Mouse (Mus musculus): ENCODE data around the gene Dhps. TPM values are rescaled to one million over a fixed set of nuclear protein-coding genes. Genes with fewer than 3 reads are reported as not detected.

Dhps gene
- polyA plus RNA-seq, 2 experiments, result 44.9 to 47.7 TPM

DNA sequence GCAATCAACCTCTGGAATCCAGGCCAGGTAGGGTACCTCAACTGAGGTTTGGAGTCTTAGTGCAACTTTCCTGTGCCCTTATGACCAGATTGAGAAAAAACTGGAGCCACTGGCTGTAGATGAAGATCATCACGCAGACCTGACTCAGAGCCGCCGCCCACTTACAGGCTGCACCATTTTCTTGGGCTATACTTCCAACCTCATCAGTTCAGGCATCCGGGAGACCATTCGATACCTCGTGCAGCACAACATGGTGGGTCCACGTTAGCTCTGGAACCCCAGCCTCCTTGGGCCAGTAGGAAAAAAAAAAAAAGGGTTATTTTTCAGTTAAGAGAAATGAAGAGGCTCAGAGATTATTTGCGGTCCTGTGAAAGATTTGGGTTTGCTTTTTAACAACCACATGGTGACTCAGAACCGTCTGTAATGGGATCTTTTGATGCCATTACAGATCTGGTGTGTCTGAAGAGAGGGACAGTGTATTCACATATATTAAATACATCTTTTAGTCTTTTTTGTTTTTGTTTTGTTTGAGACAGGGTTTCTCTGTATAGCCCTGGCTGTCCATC, 890 bp downstream of the Dhps start:
- Histone ChIP-seq H3K4me3 (replicated peaks; ENCODE audit: low read length) (peak overlapping the region; percentile 82), H3K9me3 (ENCODE audit: control insufficient read depth, low read length) (no peaks in the 10 kb centered on the region), H3K27me3 (ENCODE audit: control insufficient read depth, insufficient read depth, low read length) (no peaks in the 10 kb centered on the region), H3K4me1 (ENCODE audit: control insufficient read depth, insufficient read depth, low read length) (peaks cover 10% of the 10 kb centered on the region), H3K9ac (ENCODE audit: low read depth, low read length, severe bottlenecking) (peak overlapping the region; percentile 80), H3K36me3 (ENCODE audit: control insufficient read depth, insufficient read depth, low read length) (peaks cover 47% of the 10 kb centered on the region), H3K27ac (replicated peaks; ENCODE audit: low read depth, low read length) (peak overlapping the region; percentile 89), H3K4me2 (replicated peaks; ENCODE audit: low read depth, low read length, severe bottlenecking) (peak overlapping the region; percentile 72)
- TF ChIP-seq POLR2A (IDR thresholded peaks at IDR 0.05; ENCODE audit: borderline replicate concordance, extremely low read depth, insufficient read depth, insufficient read length), result no peak
- 32% methylated on average over 9 of the region's 9 CpGs for WGBS
- DNase-seq (ENCODE audit: low spot score) (no peak), ATAC-seq (ENCODE audit: low FRiP score, low read depth) (no peak)

DNA sequence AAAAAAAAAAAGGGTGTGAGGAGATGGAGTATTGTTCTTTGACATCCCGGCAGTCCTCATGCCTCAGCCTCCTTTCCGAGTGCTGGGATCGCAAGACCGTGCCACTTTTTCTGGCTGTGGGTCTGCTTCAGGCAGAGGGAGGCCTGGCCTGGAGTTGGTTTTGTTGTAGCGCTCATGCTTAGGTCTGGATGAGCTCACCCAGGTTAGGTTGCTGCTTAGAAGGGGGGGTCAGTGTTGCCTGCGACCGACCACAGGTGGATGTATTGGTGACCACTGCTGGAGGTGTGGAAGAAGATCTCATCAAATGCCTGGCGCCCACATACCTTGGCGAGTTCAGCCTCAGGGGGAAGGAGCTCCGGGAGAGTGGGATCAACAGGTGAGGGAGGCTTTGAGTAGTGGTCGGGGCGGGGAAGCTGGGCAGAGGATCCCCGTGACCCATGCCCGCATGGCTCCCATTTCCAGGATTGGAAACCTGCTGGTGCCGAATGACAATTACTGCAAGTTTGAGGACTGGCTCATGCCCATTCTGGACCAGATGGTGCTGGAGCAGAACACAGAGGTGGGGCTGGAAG, 1.6 kb downstream of the Dhps start:
- Histone ChIP-seq H3K4me2 (replicated peaks; ENCODE audit: low read depth, low read length, severe bottlenecking) (no peak overlapping the region), H3K27ac (replicated peaks; ENCODE audit: low read depth, low read length) (no peak overlapping the region), H3K9ac (ENCODE audit: low read depth, low read length, severe bottlenecking) (no peak overlapping the region), H3K27me3 (ENCODE audit: control insufficient read depth, insufficient read depth, low read length) (no peaks in the 10 kb centered on the region), H3K36me3 (ENCODE audit: control insufficient read depth, insufficient read depth, low read length) (peaks cover 47% of the 10 kb centered on the region), H3K9me3 (ENCODE audit: control insufficient read depth, low read length) (no peaks in the 10 kb centered on the region), H3K4me1 (ENCODE audit: control insufficient read depth, insufficient read depth, low read length) (peaks cover 10% of the 10 kb centered on the region), H3K4me3 (replicated peaks; ENCODE audit: low read length) (no peak overlapping the region)
- DNase-seq (ENCODE audit: low spot score) (no peak), ATAC-seq (ENCODE audit: low FRiP score, low read depth) (no peak)
- 92% methylated on average over 15 of the region's 15 CpGs for WGBS
- TF ChIP-seq POLR2A (IDR thresholded peaks at IDR 0.05; ENCODE audit: borderline replicate concordance, extremely low read depth, insufficient read depth, insufficient read length), result no peak

DNA sequence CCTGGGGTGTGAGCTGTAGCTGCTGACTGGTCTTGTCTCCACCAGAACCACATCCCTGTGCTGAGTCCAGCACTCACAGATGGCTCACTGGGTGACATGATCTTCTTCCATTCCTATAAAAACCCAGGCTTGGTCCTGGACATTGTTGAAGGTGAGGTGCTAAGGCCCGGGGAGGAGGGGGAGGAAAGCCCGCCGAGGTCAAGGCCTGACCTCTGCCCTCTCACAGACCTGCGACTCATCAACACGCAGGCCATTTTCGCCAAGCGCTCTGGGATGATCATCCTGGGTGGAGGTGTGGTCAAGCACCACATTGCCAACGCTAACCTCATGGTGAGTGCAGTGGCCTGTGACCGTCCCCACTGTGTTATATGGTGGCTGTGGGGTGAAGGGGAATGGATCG, 2.6 kb downstream of the Dhps start:
- no peak overlapping the region for H3K27ac ChIP-seq (replicated peaks; ENCODE audit: low read depth, low read length)
- no peaks in the 10 kb centered on the region for H3K9me3 ChIP-seq (ENCODE audit: control insufficient read depth, low read length)
- DNase-seq (ENCODE audit: low spot score), result no peak
- no peak for TF ChIP-seq POLR2A (IDR thresholded peaks at IDR 0.05; ENCODE audit: borderline replicate concordance, extremely low read depth, insufficient read depth, insufficient read length)
- H3K4me1 ChIP-seq (ENCODE audit: control insufficient read depth, insufficient read depth, low read length), result peaks cover 10% of the 10 kb centered on the region
- ATAC-seq (ENCODE audit: low FRiP score, low read depth), result no peak
- H3K4me3 ChIP-seq (replicated peaks; ENCODE audit: low read length), result no peak overlapping the region
- H3K36me3 ChIP-seq (ENCODE audit: control insufficient read depth, insufficient read depth, low read length), result peaks cover 48% of the 10 kb centered on the region
- no peak overlapping the region for H3K4me2 ChIP-seq (replicated peaks; ENCODE audit: low read depth, low read length, severe bottlenecking)
- WGBS, result 84% methylated on average over 10 of the region's 10 CpGs
- H3K9ac ChIP-seq (ENCODE audit: low read depth, low read length, severe bottlenecking), result no peak overlapping the region
- H3K27me3 ChIP-seq (ENCODE audit: control insufficient read depth, insufficient read depth, low read length), result no peaks in the 10 kb centered on the region

GRCm38 (mm10) chr8:85074617-85075016, 3.1 kb downstream of the Dhps start:
- H3K27me3 ChIP-seq (ENCODE audit: control insufficient read depth, insufficient read depth, low read length), result no peaks in the 10 kb centered on the region
- WGBS, result 90% methylated on average over 10 of the region's 10 CpGs

DNA sequence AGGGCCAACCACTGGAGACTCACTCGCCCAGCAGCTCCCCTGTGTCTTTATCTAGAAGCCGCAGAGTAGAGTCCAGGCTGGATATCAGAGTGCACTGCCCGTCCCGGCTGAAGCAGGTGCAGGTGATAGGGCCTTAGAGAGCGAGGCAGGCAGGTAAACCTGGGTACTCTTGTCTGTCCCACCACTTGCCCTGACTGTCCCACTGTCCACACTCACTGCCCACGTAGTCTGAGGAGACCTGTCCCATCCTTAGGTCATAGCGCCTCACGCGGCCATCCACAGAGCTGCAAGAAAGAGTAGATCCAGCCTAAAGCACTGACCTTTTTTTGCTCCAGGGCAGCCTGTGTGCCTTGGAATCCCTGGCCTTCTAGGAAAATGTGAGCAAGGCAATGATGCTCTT, 4.4 kb downstream of the Dhps start:
- Histone ChIP-seq H3K9me3 (ENCODE audit: control insufficient read depth, low read length) (no peaks in the 10 kb centered on the region), H3K4me3 (replicated peaks; ENCODE audit: low read length) (no peak overlapping the region), H3K27me3 (ENCODE audit: control insufficient read depth, insufficient read depth, low read length) (no peaks in the 10 kb centered on the region), H3K27ac (replicated peaks; ENCODE audit: low read depth, low read length) (no peak overlapping the region), H3K4me1 (ENCODE audit: control insufficient read depth, insufficient read depth, low read length) (peaks cover 13% of the 10 kb centered on the region), H3K36me3 (ENCODE audit: control insufficient read depth, insufficient read depth, low read length) (peaks cover 48% of the 10 kb centered on the region), H3K4me2 (replicated peaks; ENCODE audit: low read depth, low read length, severe bottlenecking) (no peak overlapping the region), H3K9ac (ENCODE audit: low read depth, low read length, severe bottlenecking) (no peak overlapping the region)
- ATAC-seq (ENCODE audit: low FRiP score, low read depth) (no peak), DNase-seq (ENCODE audit: low spot score) (no peak)
- TF ChIP-seq POLR2A (IDR thresholded peaks at IDR 0.05; ENCODE audit: borderline replicate concordance, extremely low read depth, insufficient read depth, insufficient read length), result no peak
- 71% methylated on average over 9 of the region's 9 CpGs for WGBS

More at GRCm38 (mm10) chr8:85074617-85075016, 3.1 kb downstream of the Dhps start:
- Histone ChIP-seq H3K9me3 (ENCODE audit: control insufficient read depth, low read length) (no peaks in the 10 kb centered on the region), H3K4me1 (ENCODE audit: control insufficient read depth, insufficient read depth, low read length) (peaks cover 11% of the 10 kb centered on the region), H3K27ac (replicated peaks; ENCODE audit: low read depth, low read length) (no peak overlapping the region), H3K9ac (ENCODE audit: low read depth, low read length, severe bottlenecking) (no peak overlapping the region), H3K36me3 (ENCODE audit: control insufficient read depth, insufficient read depth, low read length) (peaks cover 48% of the 10 kb centered on the region), H3K4me2 (replicated peaks; ENCODE audit: low read depth, low read length, severe bottlenecking) (no peak overlapping the region), H3K4me3 (replicated peaks; ENCODE audit: low read length) (no peak overlapping the region)
- ATAC-seq (ENCODE audit: low FRiP score, low read depth) (no peak), DNase-seq (ENCODE audit: low spot score) (no peak)
- TF ChIP-seq POLR2A (IDR thresholded peaks at IDR 0.05; ENCODE audit: borderline replicate concordance, extremely low read depth, insufficient read depth, insufficient read length), result no peak
